ENCODE assay signal across 8 mouse cellular contexts in genomic region chr12:55080601-55080942, GRCm38 (mm10). TPM values are rescaled to one million over a fixed set of nuclear protein-coding genes. Genes with fewer than 3 reads are reported as not detected.
DNase-seq lines count a peak whose midpoint lies in the region; ATAC-seq and TF ChIP-seq lines count a peak whose summit lies in the region.
"Not testable (repeated sequence)": the region's sequence is repeated elsewhere in the genome, so short reads cannot be mapped to it uniquely, and the experiment has no call there.

No protein-coding gene starts in this region.

- H3K9ac ChIP-seq in CH12.LX (ENCODE audit: insufficient read depth, low read depth) = peak overlapping the region; percentile 62
- peak overlapping the region; percentile 67 for H3K9ac ChIP-seq in forebrain, embryonic 16.5 days (replicated peaks; ENCODE audit: low read depth, low read length)
- H3K9ac ChIP-seq in hindbrain, embryonic 11.5 days (ENCODE audit: low read depth, low read length) = peak overlapping the region; percentile 63; the same call in 1 of the 2 replicates
- peak overlapping the region; percentile 74 for H3K9ac ChIP-seq in kidney, embryonic 16.5 days (replicated peaks; ENCODE audit: low read length)
- H3K9ac ChIP-seq in liver, embryonic 15.5 days = peak overlapping the region; percentile 91
- H3K9ac ChIP-seq in midbrain, embryonic 13.5 days (replicated peaks) = peak overlapping the region; percentile 75

- peaks cover 12% of the 10 kb centered on the region; the same call in 1 of the 2 replicates for H3K79me2 ChIP-seq in CH12.LX (replicated peaks; ENCODE audit: control insufficient read depth, extremely low read depth, insufficient read depth, poor library complexity, severe bottlenecking)

- peak overlapping the region; percentile 47 to 82 (median 65) for H3K4me3 ChIP-seq in CH12.LX (replicated peaks in 1 of 3; ENCODE audit: low read depth in 2 of 3, low read length in 2 of 3, poor library complexity in 1 of 3)
- H3K4me3 ChIP-seq in embryonic facial prominence, embryonic 10.5 days = peak overlapping the region; percentile 78
- peak overlapping the region; percentile 62 for H3K4me3 ChIP-seq in forebrain, embryonic 16.5 days (replicated peaks; ENCODE audit: low read length)
- H3K4me3 ChIP-seq in hindbrain, embryonic 11.5 days (ENCODE audit: low read depth, low read length) = peak overlapping the region; percentile 63
- peak overlapping the region; percentile 66 for H3K4me3 ChIP-seq in kidney, embryonic 16.5 days (ENCODE audit: low read length)
- H3K4me3 ChIP-seq in liver, embryonic 15.5 days (replicated peaks) = peak overlapping the region; percentile 82
- H3K4me3 ChIP-seq in midbrain, embryonic 13.5 days (replicated peaks) = peak overlapping the region; percentile 75
- H3K4me3 ChIP-seq in spleen, adult 2 months (ENCODE audit: extremely low read depth, insufficient read depth, insufficient read length) = peak overlapping the region; percentile 70

- H3K4me2 ChIP-seq in CH12.LX (ENCODE audit: insufficient read depth, low read depth, poor library complexity, severe bottlenecking) = not testable (repeated sequence)
- peak overlapping the region; percentile 51 for H3K4me2 ChIP-seq in forebrain, embryonic 16.5 days (ENCODE audit: low read length)
- peak overlapping the region; percentile 32 for H3K4me2 ChIP-seq in hindbrain, embryonic 11.5 days (replicated peaks; ENCODE audit: low read depth, low read length)
- H3K4me2 ChIP-seq in kidney, embryonic 16.5 days (replicated peaks; ENCODE audit: low read depth, low read length) = peak overlapping the region; percentile 42
- H3K4me2 ChIP-seq in liver, embryonic 15.5 days = peak overlapping the region; percentile 66
- H3K4me2 ChIP-seq in midbrain, embryonic 13.5 days (replicated peaks) = peak overlapping the region; percentile 59

- not testable (repeated sequence) for TF ChIP-seq RAD21 in CH12.LX (IDR thresholded peaks at IDR 0.05; ENCODE audit: low read depth, low read length)

- under 1% methylated on average over 25 of the region's 25 CpGs for WGBS in embryonic facial prominence, embryonic 10.5 days
- under 1% methylated on average over 25 of the region's 25 CpGs for WGBS in forebrain, embryonic 16.5 days
- WGBS in hindbrain, embryonic 11.5 days = under 1% methylated on average over 25 of the region's 25 CpGs
- under 1% methylated on average over 25 of the region's 25 CpGs for WGBS in kidney, embryonic 16.5 days
- WGBS in liver, embryonic 15.5 days (ENCODE audit: insufficient replicate concordance) = under 1% methylated on average over 25 of the region's 25 CpGs
- WGBS in midbrain, embryonic 13.5 days = 0% methylated on average over 25 of the region's 25 CpGs
- 0% methylated on average over 25 of the region's 25 CpGs for WGBS in spleen, adult 2 months

- not testable (repeated sequence) for TF ChIP-seq EP300 in CH12.LX (IDR thresholded peaks at IDR 0.05; ENCODE audit: low read length)

- peak; percentile 55 for ATAC-seq in forebrain, embryonic 16.5 days
- ATAC-seq in hindbrain, embryonic 11.5 days (ENCODE audit: low FRiP score); midbrain, embryonic 13.5 days: not testable (repeated sequence)
- peak; percentile 57; the same call in 1 of the 2 replicates for ATAC-seq in kidney, embryonic 16.5 days (ENCODE audit: low FRiP score, low TSS enrichment)
- peak; percentile 23 for ATAC-seq in liver, embryonic 15.5 days (ENCODE audit: insufficient read depth)

- H3K4me1 ChIP-seq in CH12.LX (ENCODE audit: control insufficient read depth in 1 of 2, insufficient read depth in 2 of 2) = peaks cover 4 to 12% of the 10 kb centered on the region in 2 experiments; a peak in 2 of 4 replicates
- not testable (repeated sequence) for H3K4me1 ChIP-seq in embryonic facial prominence, embryonic 10.5 days; forebrain, embryonic 16.5 days (replicated peaks; ENCODE audit: control insufficient read depth, insufficient read depth, low read length); hindbrain, embryonic 11.5 days (replicated peaks; ENCODE audit: control insufficient read depth, insufficient read depth, low read length); kidney, embryonic 16.5 days (ENCODE audit: insufficient read depth, low read length); midbrain, embryonic 13.5 days (replicated peaks); spleen, adult 2 months (ENCODE audit: control insufficient read depth, insufficient read depth, insufficient read length)
- H3K4me1 ChIP-seq in liver, embryonic 15.5 days (replicated peaks) = peaks cover 14% of the 10 kb centered on the region

- not testable (repeated sequence) for H3K27me3 ChIP-seq in CH12.LX (replicated peaks); embryonic facial prominence, embryonic 10.5 days (replicated peaks; ENCODE audit: low read depth, poor library complexity, severe bottlenecking); forebrain, embryonic 16.5 days (replicated peaks; ENCODE audit: control insufficient read depth, insufficient read depth, low read length); hindbrain, embryonic 11.5 days (ENCODE audit: control insufficient read depth, insufficient read depth, low read length); kidney, embryonic 16.5 days (ENCODE audit: insufficient read depth, low read length); liver, embryonic 15.5 days; midbrain, embryonic 13.5 days; spleen, adult 2 months (ENCODE audit: control insufficient read depth, insufficient read depth, low read length)

- peaks cover 0 to 13% of the 10 kb centered on the region in 2 experiments for H3K36me3 ChIP-seq in CH12.LX (replicated peaks in 1 of 2; ENCODE audit: control insufficient read depth in 1 of 2, insufficient read depth in 1 of 2, low read length in 1 of 2)
- not testable (repeated sequence) for H3K36me3 ChIP-seq in embryonic facial prominence, embryonic 10.5 days (replicated peaks); forebrain, embryonic 16.5 days (ENCODE audit: control insufficient read depth, insufficient read depth); hindbrain, embryonic 11.5 days (ENCODE audit: control insufficient read depth, insufficient read depth, low read length); kidney, embryonic 16.5 days (ENCODE audit: insufficient read depth, low read length); liver, embryonic 15.5 days (replicated peaks); midbrain, embryonic 13.5 days; spleen, adult 2 months (ENCODE audit: control insufficient read depth, insufficient read depth, low read length)

- not testable (repeated sequence) for DNase-seq in CH12.LX (ENCODE audit: extremely low read depth); embryonic facial prominence, embryonic 10.5 days (ENCODE audit: low spot score); hindbrain, embryonic 11.5 days (ENCODE audit: low spot score); spleen, adult 2 months (ENCODE audit: low read depth in 1 of 2, low spot score in 2 of 2)

- H3K27ac ChIP-seq in CH12.LX (ENCODE audit: insufficient read depth, low read depth) = peak overlapping the region; percentile 34
- H3K27ac ChIP-seq in embryonic facial prominence, embryonic 10.5 days (replicated peaks) = peak overlapping the region; percentile 85
- peak overlapping the region; percentile 79 for H3K27ac ChIP-seq in forebrain, embryonic 16.5 days (ENCODE audit: low read length)
- H3K27ac ChIP-seq in hindbrain, embryonic 11.5 days (ENCODE audit: low read depth, low read length) = not testable (repeated sequence)
- peak overlapping the region; percentile 91 for H3K27ac ChIP-seq in kidney, embryonic 16.5 days (ENCODE audit: low read length)
- peak overlapping the region; percentile 90 for H3K27ac ChIP-seq in liver, embryonic 15.5 days (replicated peaks)
- H3K27ac ChIP-seq in midbrain, embryonic 13.5 days = peak overlapping the region; percentile 78
- peak overlapping the region; percentile 81 for H3K27ac ChIP-seq in spleen, adult 2 months (ENCODE audit: insufficient read depth, low read length)

- dilution Hi-C loops in CH12.LX (cut with MboI; ENCODE audit: extremely low pct_ligation_motif_present, extremely low pct_unique_long_range_greater_than_20kb, low sequenced_read_pairs) = not testable (repeated sequence)

- in situ Hi-C loops in CH12.LX (cut with MboI; ENCODE audit: low pct_ligation_motif_present, low pct_unique_long_range_greater_than_20kb, low sequenced_read_pairs) = not testable (repeated sequence)

- TF ChIP-seq POLR2A in CH12.LX (IDR thresholded peaks at IDR 0.05; ENCODE audit: low read depth, low read length); spleen, adult 2 months (IDR thresholded peaks at IDR 0.05; ENCODE audit: low read depth, low read length): not testable (repeated sequence)

- not testable (repeated sequence) for TF ChIP-seq CTCF in CH12.LX (conservative IDR thresholded peaks at IDR 0.05 in 1 of 2, IDR thresholded peaks at IDR 0.05 in 1 of 2; ENCODE audit: low read depth in 2 of 2, low read length in 2 of 2); spleen, adult 2 months (IDR thresholded peaks at IDR 0.05; ENCODE audit: extremely low read depth, insufficient read depth, insufficient read length, insufficient replicate concordance)

- not testable (repeated sequence) for H3K9me3 ChIP-seq in CH12.LX (replicated peaks; ENCODE audit: low read length); embryonic facial prominence, embryonic 10.5 days; forebrain, embryonic 16.5 days (ENCODE audit: control insufficient read depth, low read length); hindbrain, embryonic 11.5 days (ENCODE audit: control insufficient read depth, low read length); kidney, embryonic 16.5 days (ENCODE audit: low read length); liver, embryonic 15.5 days (replicated peaks); midbrain, embryonic 13.5 days

RNA-seq across cellular contexts. Expression of gene Srp54a, which starts 0.5 kb away (rescaled TPM):
- 70.7 and 78.6 TPM in 2 replicates for total RNA-seq in CH12.LX (2012; rRNA removed)
- total RNA-seq in CH12.LX (2014; rRNA removed) = 101 and 127 TPM in 2 replicates
- 126 and 161 TPM in 2 replicates for polyA plus RNA-seq in CH12.LX (2012; ENCODE audit: insufficient read length, low read depth)
- 144 and 156 TPM in 2 replicates for polyA plus RNA-seq in embryonic facial prominence, embryonic 10.5 days (2016; fragmentation: Nextera tagmentation; extraction: Ambion mirVana)
- 197 and 241 TPM in 2 replicates for polyA plus RNA-seq in forebrain, embryonic 16.5 days (2015; fragmentation: Nextera tagmentation; extraction: Ambion mirVana)
- polyA plus RNA-seq in hindbrain, embryonic 11.5 days (2014; fragmentation: Nextera tagmentation; extraction: Ambion mirVana) = 173 and 182 TPM in 2 replicates
- 163 and 186 TPM in 2 replicates for polyA plus RNA-seq in kidney, embryonic 16.5 days (2015; fragmentation: Nextera tagmentation; extraction: Ambion mirVana)
- polyA plus RNA-seq in liver, embryonic 15.5 days (2015; fragmentation: Nextera tagmentation; extraction: Ambion mirVana) = 70.0 and 77.5 TPM in 2 replicates
- 171 and 195 TPM in 2 replicates for polyA plus RNA-seq in midbrain, embryonic 13.5 days (2015; fragmentation: Nextera tagmentation; extraction: Ambion mirVana)
- 10.5 and 10.6 TPM in 2 replicates for polyA plus RNA-seq in spleen, adult 2 months (2012; rRNA removed)

RNA-seq across cellular contexts. Expression of gene 2700097O09Rik, which starts 0.7 kb away (rescaled TPM):
- total RNA-seq in CH12.LX (2012; rRNA removed) (14.8 and 16.8 TPM in 2 replicates), CH12.LX (2014; rRNA removed) (31.0 and 35.9 TPM in 2 replicates)
- polyA plus RNA-seq in CH12.LX (2012; ENCODE audit: insufficient read length, low read depth) = 13.7 and 15.0 TPM in 2 replicates
- polyA plus RNA-seq in embryonic facial prominence, embryonic 10.5 days (2016; fragmentation: Nextera tagmentation; extraction: Ambion mirVana) = 45.6 and 49.1 TPM in 2 replicates
- polyA plus RNA-seq in forebrain, embryonic 16.5 days (2015; fragmentation: Nextera tagmentation; extraction: Ambion mirVana) = 35.3 and 37.9 TPM in 2 replicates
- polyA plus RNA-seq in hindbrain, embryonic 11.5 days (2014; fragmentation: Nextera tagmentation; extraction: Ambion mirVana) = 33.0 and 35.3 TPM in 2 replicates
- 37.3 and 40.8 TPM in 2 replicates for polyA plus RNA-seq in kidney, embryonic 16.5 days (2015; fragmentation: Nextera tagmentation; extraction: Ambion mirVana)
- polyA plus RNA-seq in liver, embryonic 15.5 days (2015; fragmentation: Nextera tagmentation; extraction: Ambion mirVana) = 30.8 and 31.5 TPM in 2 replicates
- 36.4 and 37.4 TPM in 2 replicates for polyA plus RNA-seq in midbrain, embryonic 13.5 days (2015; fragmentation: Nextera tagmentation; extraction: Ambion mirVana)
- polyA plus RNA-seq in spleen, adult 2 months (2012; rRNA removed) = 2.2 and 3.1 TPM in 2 replicates

RNA-seq across cellular contexts. Expression of gene Fam177a, which starts 43.7 kb away (rescaled TPM):
- total RNA-seq in CH12.LX (2012; rRNA removed) (11.1 and 11.8 TPM in 2 replicates), CH12.LX (2014; rRNA removed) (12.5 and 13.3 TPM in 2 replicates)
- polyA plus RNA-seq in CH12.LX (2012; ENCODE audit: insufficient read length, low read depth) = 3.6 TPM in 1 of 2 replicates, not detected in the other
- 9.6 and 10.1 TPM in 2 replicates for polyA plus RNA-seq in embryonic facial prominence, embryonic 10.5 days (2016; fragmentation: Nextera tagmentation; extraction: Ambion mirVana)
- 54.4 and 59.6 TPM in 2 replicates for polyA plus RNA-seq in forebrain, embryonic 16.5 days (2015; fragmentation: Nextera tagmentation; extraction: Ambion mirVana)
- 10.3 and 19.9 TPM in 2 replicates for polyA plus RNA-seq in hindbrain, embryonic 11.5 days (2014; fragmentation: Nextera tagmentation; extraction: Ambion mirVana)
- polyA plus RNA-seq in kidney, embryonic 16.5 days (2015; fragmentation: Nextera tagmentation; extraction: Ambion mirVana) = 11.7 and 13.5 TPM in 2 replicates
- polyA plus RNA-seq in liver, embryonic 15.5 days (2015; fragmentation: Nextera tagmentation; extraction: Ambion mirVana) = 7.6 and 7.8 TPM in 2 replicates
- polyA plus RNA-seq in midbrain, embryonic 13.5 days (2015; fragmentation: Nextera tagmentation; extraction: Ambion mirVana) = 33.4 and 34.2 TPM in 2 replicates
- polyA plus RNA-seq in spleen, adult 2 months (2012; rRNA removed) = 3.4 and 4.9 TPM in 2 replicates
